Mouse (Mus musculus): ENCODE results near the gene Ccn5. TPM values are rescaled to one million over a fixed set of nuclear protein-coding genes. Genes with fewer than 3 reads are reported as not detected.

The Ccn5 gene
- polyA plus RNA-seq, 3 experiments from 2014 or later: not detected

DNA sequence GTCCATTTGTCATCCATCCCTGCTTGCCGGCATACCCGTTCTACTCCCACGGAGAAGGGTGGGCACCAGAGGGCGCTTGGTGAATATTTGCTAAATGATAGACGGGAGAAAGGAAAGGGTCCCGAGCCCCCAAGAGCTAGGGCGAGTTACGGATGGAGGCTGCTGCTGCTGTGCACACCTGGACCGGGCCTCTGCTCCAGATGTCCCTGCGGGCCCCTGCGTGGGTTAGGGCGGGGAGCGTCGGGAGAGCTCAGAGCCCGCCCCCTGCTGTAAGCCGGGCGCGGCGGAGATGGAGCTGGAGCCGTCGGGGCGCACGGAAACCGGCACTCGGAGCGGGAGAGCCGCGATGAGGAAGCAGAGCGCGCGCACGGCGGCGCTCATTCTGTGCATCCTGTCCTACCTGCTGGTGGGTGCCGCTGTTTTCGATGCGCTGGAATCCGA is 32.8 kb downstream of the Ccn5 start, which contains the start of gene Kcnk15:
Gene Kcnk15, plus strand, starts transcription at position 191 of the 441 bp plus-strand sequence.
- ATAC-seq: no peak

DNA sequence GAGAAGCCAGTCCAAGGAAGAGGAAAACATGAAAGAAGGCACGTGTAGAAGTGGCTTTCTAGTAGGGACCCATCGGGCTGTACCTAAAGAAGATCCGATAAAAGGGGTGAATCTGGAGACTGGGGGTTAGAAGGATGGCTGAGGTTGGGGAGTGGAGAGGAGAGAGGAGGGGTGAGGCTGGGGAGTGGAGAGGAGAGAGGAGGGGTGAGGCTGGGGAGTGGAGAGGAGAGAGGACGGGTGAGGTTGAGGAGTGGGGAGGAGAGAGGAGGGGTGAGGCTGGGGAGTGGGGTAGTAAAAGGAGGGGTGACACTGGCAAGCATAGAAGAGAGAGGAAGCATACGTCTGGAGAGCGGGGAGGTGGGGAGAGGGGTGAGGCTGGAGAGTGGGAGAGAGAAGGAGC is 36.6 kb downstream of the Ccn5 start:
- no peak for ATAC-seq

DNA sequence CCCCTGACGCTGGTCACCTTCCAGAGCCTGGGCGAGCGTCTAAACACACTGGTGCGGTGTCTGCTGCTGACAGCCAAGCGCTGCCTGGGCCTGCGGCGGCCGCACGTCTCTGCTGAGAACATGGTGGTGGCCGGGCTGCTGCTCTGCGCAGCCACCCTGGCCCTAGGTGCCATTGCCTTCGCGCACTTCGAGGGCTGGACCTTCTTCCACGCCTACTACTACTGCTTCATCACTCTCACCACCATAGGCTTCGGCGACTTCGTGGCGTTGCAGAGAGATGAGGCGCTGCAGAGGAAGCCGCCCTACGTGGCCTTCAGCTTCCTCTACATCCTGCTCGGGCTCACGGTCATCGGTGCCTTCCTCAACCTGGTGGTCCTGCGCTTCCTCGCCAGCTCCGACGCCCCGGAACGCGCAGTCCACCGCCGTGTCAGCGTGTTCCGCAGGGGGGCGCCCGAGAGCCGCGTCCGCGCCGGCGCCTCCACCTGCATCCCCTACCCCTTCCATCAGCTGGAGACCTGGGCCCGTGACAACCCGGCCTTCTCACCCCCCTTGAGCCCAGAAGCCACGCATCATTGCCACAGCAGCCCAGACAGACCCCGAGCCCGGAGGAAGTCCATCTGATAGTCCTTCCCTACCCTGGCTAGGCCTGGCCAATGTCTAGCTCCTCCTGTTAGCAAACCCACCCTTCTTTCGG is 37.7 kb downstream of the Ccn5 start:
- no peak for ATAC-seq

DNA sequence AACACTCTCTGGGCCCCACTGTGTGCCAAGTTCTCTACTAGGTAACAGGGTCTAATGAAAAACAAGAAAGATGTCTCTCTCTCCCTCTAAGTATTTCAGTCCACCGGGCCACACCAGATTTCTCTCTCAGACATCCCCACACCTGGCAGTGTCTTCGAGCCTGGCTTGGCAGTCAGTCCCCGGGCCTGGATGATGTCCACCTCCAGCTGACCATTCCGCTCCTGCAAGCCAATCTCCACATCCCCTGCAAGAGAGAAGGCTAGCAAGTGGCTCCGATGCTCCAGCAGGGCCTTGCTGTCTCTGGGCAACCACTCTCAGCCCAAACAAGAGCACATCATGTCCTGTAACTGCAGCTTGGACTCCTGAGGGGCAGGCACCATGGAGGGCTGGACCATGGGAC is 44.6 kb downstream of the Ccn5 start:
- no peak for ATAC-seq

DNA sequence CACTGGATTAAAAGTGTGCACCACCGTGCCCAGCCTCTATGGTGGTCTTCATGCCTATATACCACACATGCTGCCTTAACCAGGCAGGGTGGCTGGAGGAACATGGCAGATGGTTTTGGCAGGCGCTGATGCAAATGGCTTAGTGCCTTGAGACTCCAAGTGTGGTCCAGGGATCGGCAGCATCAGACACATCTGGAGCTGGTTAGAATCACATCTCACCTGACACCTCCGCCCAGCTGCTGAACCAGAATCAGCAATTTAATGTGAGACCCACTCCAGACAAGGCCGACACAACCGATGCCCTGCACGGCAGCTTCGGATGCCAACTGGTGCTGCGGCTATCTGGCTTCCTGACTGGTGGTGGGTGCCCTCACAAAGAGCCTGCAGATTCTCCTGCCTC is 45.4 kb downstream of the Ccn5 start:
- no peak for ATAC-seq

DNA sequence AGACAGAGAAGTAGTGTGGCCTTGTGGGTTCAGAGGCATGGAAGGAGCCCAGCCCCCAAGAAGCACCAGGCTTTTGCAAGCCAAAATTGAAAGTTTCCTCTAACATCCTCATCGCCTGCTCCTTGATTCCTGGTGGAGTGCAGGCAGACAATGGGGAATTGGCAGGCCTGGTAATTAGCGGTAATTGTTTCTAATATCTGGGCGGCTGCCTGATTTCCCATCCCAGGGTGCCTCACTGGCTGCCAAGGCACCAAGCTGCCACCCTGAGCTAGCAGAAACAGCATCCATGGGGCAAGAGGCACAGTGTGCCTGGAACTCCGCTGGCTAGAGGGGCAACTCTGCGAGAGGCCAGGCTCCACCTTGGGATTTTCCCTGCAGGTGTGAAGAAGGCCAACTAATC is 49.1 kb downstream of the Ccn5 start:
- ATAC-seq: no peak

DNA sequence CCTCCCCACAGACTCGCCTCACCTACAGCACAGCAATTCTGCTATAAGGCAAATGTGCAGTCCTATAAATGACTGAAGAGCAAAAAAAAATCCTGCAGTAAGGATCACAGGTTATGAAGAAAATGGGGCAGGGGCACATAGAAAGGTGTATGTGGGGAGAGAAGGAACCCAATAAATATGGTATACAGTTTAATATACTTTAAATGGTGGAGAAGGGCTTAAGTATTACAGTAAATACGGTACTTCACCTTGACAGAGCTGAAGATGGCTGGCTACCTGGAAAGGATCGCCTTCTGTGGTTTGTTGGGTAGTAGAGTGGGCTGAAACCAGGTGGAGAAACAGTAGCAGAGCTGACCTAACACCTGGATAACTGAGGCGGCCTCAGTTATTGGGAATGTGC is 50.6 kb downstream of the Ccn5 start:
- no peak for ATAC-seq

DNA sequence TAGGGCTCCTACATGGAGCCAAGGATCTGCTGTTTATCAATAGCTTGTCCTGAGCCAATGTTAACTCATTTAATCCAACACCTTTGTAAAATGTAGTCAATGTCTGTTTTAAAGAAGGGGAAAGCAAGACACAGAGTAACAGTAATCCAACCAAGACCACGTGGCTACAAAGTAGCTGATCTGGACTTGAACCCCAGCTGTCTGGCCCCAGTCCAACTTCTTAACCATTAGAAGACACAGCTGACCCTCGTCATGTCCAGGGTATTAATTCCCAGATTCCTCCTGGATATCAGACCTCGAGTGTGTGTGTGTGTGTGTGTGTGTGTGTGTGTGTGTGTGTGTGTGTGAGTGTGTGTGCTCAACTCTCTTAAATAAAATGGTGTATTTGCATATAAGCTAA is 51.2 kb downstream of the Ccn5 start:
- no peak for ATAC-seq

DNA sequence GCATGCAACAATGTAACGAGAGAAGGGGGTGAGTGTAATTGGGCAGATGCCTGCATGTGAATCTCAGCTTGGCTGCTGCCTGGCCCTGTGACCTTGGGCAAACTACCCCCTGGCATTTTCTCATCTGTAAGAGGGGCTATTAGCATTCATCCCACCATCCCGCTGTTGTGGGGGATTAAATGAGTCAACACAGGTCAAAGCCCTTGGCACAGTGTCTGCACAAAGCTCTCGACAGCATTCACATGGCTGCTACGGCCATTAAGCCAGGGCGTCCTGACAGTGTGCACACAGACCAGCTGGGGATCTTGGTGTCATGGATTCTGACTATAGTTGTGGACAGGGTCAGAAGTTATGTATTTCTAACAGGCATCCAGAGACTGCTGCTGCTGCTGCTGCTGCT is 54.2 kb downstream of the Ccn5 start:
- no peak for ATAC-seq

DNA sequence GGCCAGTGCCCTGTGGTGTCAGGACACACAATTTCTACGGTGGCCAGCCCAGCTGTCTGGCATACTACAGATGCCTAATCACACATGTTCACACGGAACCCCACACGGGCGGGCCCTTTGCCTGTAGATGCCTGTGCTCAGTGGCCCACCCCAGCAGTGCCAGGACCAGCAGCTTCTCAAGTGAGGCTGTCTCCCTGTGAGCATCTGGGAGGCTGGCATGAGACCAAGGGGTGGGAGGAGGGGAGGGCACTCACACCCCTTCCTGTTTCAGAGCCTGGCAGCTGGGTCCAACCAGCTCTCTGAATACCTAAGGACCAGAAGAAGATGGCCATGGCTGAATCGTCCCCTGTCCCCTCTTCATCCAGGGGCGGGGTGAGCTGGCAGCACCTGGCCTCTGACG is 54.8 kb downstream of the Ccn5 start:
- no peak for ATAC-seq

DNA sequence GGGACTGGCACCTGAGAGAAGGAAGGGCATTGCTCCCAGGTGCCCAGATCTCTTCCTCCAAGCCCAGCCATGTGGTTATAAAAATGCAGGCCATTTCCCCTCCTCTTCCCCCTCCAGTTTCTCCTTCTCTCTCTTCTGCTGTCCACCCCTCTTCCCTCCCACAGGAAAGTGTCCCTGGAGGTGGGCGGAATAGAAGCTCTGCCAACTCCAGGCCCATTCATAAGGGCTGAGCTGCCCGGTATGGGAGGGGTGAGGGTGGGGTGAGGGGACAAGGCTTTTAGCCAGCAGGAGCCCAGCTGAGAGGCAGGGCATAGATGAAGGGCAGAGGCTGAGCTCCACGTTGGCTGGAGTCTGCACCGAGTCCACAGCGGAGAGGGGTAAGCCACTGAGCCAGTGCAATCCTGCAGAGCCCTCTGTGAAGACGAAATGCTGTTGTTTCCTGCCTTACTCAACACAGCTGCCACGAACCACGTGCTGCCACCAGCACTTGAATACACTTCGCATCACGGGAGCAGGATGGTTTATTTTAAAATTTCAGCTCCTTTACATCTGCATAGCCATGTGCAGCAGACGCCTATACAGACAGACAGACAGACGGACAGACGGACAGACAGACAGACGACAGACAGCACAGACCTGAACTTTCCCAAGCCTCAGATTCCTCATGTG is 56.3 kb downstream of the Ccn5 start:
- ATAC-seq: no peak

DNA sequence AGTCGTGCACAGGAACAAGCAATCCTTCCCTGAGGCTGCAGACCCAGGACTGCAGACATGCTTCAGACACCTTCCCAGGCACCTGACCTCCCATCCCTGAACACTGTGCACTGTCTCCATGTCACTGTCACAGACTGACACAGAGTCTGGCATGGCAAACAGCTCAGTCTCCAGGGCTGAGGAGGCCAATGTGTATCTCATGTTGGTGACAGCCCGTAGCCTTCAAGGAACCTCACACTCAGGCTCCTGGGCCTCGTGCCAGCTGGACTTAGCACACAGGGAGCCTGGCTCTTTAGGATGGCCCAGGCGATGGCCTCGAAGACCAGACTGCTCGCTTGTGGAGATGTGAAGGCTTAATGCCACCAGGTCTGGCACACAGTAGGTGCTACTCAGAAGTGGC is 60.2 kb downstream of the Ccn5 start:
- no peak for ATAC-seq

Other genes with a start within 250 kb of the Ccn5 start
- 10 to 100 TPM; 37.3 to 41.8 (median 40.6) TPM for gene Ttpal, start 218.5 kb upstream of the Ccn5 start, polyA plus RNA-seq (2017; shearing (Covaris generic))
- 100 to 1,000 TPM; 124 to 178 (median 145) TPM for gene Serinc3, start 175.7 kb upstream of the Ccn5 start, polyA plus RNA-seq (2017; shearing (Covaris generic))
- 1 to 10 TPM; 2.0 to 5.5 (median 3.3) TPM for gene Pkig, start 162.5 kb upstream of the Ccn5 start, polyA plus RNA-seq (2017; shearing (Covaris generic))
- 1 to 10 TPM; 4.4 to 8.2 (median 7.4) TPM for gene Ada, start 70.6 kb upstream of the Ccn5 start, polyA plus RNA-seq (2017; shearing (Covaris generic))
- gene Kcnk15, start 32.8 kb downstream of the Ccn5 start, polyA plus RNA-seq (2017; shearing (Covaris generic)): not detected
- not detected for gene Rims4, start 97.8 kb downstream of the Ccn5 start, polyA plus RNA-seq (2017; shearing (Covaris generic))
- gene Ywhab, start 174.1 kb downstream of the Ccn5 start, polyA plus RNA-seq (2017; shearing (Covaris generic)): 100 to 1,000 TPM in 1 of 3 experiments, 10 to 100 TPM in 2; 60.0 to 106 (median 82.2) TPM
- 1 to 10 TPM in 2 of 3 experiments, under 1 TPM in 1; 0.62 to 9.3 (median 2.1) TPM for gene Pabpc1l, start 204.6 kb downstream of the Ccn5 start, polyA plus RNA-seq (2017; shearing (Covaris generic))
- gene Stk4, start 249.5 kb downstream of the Ccn5 start, polyA plus RNA-seq (2017; shearing (Covaris generic)): 100 to 1,000 TPM; 167 to 200 (median 173) TPM